Mouse (Mus musculus) spleen, adult 12 weeks (tissue): ENCODE measurements around the gene Uncx.

Source experiments
- DNase-seq: peaks from one replicate; pipeline ENCODE4 v3.0.0; 2022; ENCODE audit warnings: low spot score

Uncx gene

GRCm38 (mm10) chr5:139543214-139543613 lies at the start of gene Uncx:
TSS of gene Uncx (plus strand) at chr5:139543494.
- no peak for DNase-seq

- no peak for DNase-seq
Observed at GRCm38 (mm10) chr5:139493690-139494089, 49.6 kb upstream of the Uncx start.

- DNase-seq, result no peak
Observed at GRCm38 (mm10) chr5:139495019-139495669, 48.1 kb upstream of the Uncx start.

GRCm38 (mm10) chr5:139496939-139497338 lies 46.4 kb upstream of the Uncx start:
- DNase-seq, result no peak

- no peak for DNase-seq
Observed at GRCm38 (mm10) chr5:139498791-139499190, 44.5 kb upstream of the Uncx start.

- no peak for DNase-seq
Observed at GRCm38 (mm10) chr5:139502281-139502680, 41.0 kb upstream of the Uncx start.

GRCm38 (mm10) chr5:139505073-139505606 lies 38.2 kb upstream of the Uncx start:
- peak; percentile 58 for DNase-seq

- no peak for DNase-seq
Observed at GRCm38 (mm10) chr5:139506207-139506606, 37.1 kb upstream of the Uncx start.

GRCm38 (mm10) chr5:139510682-139511366 lies 32.5 kb upstream of the Uncx start:
- DNase-seq, result no peak

- DNase-seq, result no peak
Observed at GRCm38 (mm10) chr5:139512201-139512600, 31.1 kb upstream of the Uncx start.

- no peak for DNase-seq
Observed at GRCm38 (mm10) chr5:139516281-139516680, 27.0 kb upstream of the Uncx start.

GRCm38 (mm10) chr5:139520069-139520834 lies 23.0 kb upstream of the Uncx start:
- no peak for DNase-seq

- DNase-seq, result no peak
Observed at GRCm38 (mm10) chr5:139521987-139522386, 21.3 kb upstream of the Uncx start.

- no peak for DNase-seq
Observed at GRCm38 (mm10) chr5:139528851-139529250, 14.4 kb upstream of the Uncx start.

GRCm38 (mm10) chr5:139535386-139535919 lies 7.8 kb upstream of the Uncx start:
- no peak for DNase-seq

- DNase-seq, result peak; percentile 49
Observed at GRCm38 (mm10) chr5:139536211-139536910, 6.9 kb upstream of the Uncx start.

- no peak for DNase-seq
Observed at GRCm38 (mm10) chr5:139536911-139537738, 6.2 kb upstream of the Uncx start.

- DNase-seq, result no peak
Observed at GRCm38 (mm10) chr5:139537739-139538135, 5.6 kb upstream of the Uncx start.

- no peak for DNase-seq
Observed at GRCm38 (mm10) chr5:139541151-139542042, 1.9 kb upstream of the Uncx start.

- no peak for DNase-seq
Observed at GRCm38 (mm10) chr5:139542043-139542365, 1.3 kb upstream of the Uncx start.
